8 mouse cellular contexts compared by ENCODE assay signal in the genomic region with DNA sequence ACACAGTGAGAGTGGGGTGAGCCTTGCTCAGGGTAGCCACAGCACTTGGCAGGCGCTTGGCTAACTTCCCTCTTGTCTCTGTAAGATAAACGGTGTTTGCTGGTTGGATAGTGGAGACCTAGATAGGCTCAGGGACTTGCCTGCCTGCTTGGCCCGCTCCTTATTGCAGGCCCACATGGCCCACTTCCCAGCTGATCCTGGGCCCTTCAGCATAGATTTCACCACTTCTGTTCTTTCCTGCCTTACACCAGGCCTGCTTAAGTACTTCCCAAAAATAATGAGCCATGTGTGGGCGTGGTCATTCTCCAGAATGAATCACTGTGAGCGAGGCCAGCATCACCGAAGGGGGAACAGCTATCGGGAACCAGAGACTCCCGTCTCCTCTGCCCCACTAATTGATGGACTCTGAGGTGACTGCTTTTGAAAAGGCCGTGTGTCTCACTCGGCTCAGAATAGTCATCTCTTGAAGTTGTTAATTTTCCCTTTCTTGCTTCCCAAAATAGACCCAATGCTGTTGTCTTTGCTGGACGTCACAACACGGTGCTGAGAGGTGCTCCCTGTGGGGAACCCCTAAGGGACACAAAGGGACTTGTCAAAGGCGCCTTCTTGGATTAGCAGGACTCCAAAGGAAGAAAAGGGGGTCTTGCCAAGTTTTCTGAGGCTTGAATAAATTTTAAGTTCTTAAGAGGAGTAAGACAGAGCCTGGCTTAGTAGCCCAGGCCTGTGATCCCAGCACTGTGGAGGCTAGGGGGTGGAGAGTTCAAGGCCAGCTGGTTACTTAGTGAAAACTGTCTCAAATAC. TPM values are rescaled to one million over a fixed set of nuclear protein-coding genes. Genes with fewer than 3 reads are reported as not detected.
DNase-seq lines count a peak whose midpoint lies in the region; ATAC-seq and TF ChIP-seq lines count a peak whose summit lies in the region.

No protein-coding gene starts in this region.

- ATAC-seq in kidney, postnatal 0 days (replicated peaks; ENCODE audit: low FRiP score, low read depth): no peak
- ATAC-seq in intestine, embryonic 15.5 days: no peak
- peak; percentile 74 for ATAC-seq in megakaryocyte progenitor cell, adult 5-6 weeks (replicated peaks; ENCODE audit: poor library complexity)

- no peaks in the 10 kb centered on the region for H3K9me3 ChIP-seq in kidney, postnatal 0 days (replicated peaks; ENCODE audit: low read length)
- H3K9me3 ChIP-seq in intestine, embryonic 15.5 days: no peaks in the 10 kb centered on the region

- no peak overlapping the region for H3K4me3 ChIP-seq in kidney, postnatal 0 days (replicated peaks; ENCODE audit: low read depth, low read length)
- H3K4me3 ChIP-seq in intestine, embryonic 15.5 days (replicated peaks): no peak overlapping the region

- no peak overlapping the region for H3K4me2 ChIP-seq in kidney, postnatal 0 days (ENCODE audit: low read length)
- no peak overlapping the region for H3K4me2 ChIP-seq in intestine, embryonic 15.5 days (replicated peaks)

- 35% methylated on average over 13 of the region's 13 CpGs for WGBS in kidney, postnatal 0 days
- WGBS in intestine, embryonic 15.5 days: 47% methylated on average over 13 of the region's 13 CpGs

- no peaks in the 10 kb centered on the region for H3K27me3 ChIP-seq in kidney, postnatal 0 days (ENCODE audit: insufficient read depth, low read length)
- no peaks in the 10 kb centered on the region for H3K27me3 ChIP-seq in intestine, embryonic 15.5 days (replicated peaks)

- TF ChIP-seq CTCF in kidney, postnatal 0 days (IDR thresholded peaks at IDR 0.05; ENCODE audit: low read depth): no peak

- 0 out of 2 replicates have a peak overlapping the region, but pooled peaks have one; percentile 19 for H3K27ac ChIP-seq in kidney, postnatal 0 days
- peak overlapping the region; percentile 56 for H3K27ac ChIP-seq in intestine, embryonic 15.5 days

- peaks cover 27% of the 10 kb centered on the region for H3K4me1 ChIP-seq in kidney, postnatal 0 days (replicated peaks; ENCODE audit: insufficient read depth, low read length)
- peaks cover 50% of the 10 kb centered on the region for H3K4me1 ChIP-seq in intestine, embryonic 15.5 days (replicated peaks)

- H3K36me3 ChIP-seq in kidney, postnatal 0 days (ENCODE audit: insufficient read depth, low read length): 0 out of 2 replicates have a peak, but pooled peaks cover 7% of the 10 kb centered on the region
- H3K36me3 ChIP-seq in intestine, embryonic 15.5 days: peaks cover 7% of the 10 kb centered on the region

- H3K9ac ChIP-seq in kidney, postnatal 0 days (ENCODE audit: low read depth, low read length): no peak overlapping the region
- no peak overlapping the region for H3K9ac ChIP-seq in intestine, embryonic 15.5 days

- DNase-seq in kidney, postnatal 0 days (ENCODE audit: low spot score): no peak
- no peak for DNase-seq in kidney, adult 8-10 months
- DNase-seq in adrenal gland, postnatal 14 days: peak; percentile 83
- DNase-seq in gastrocnemius, postnatal 10 days: peak; percentile 22
- DNase-seq in urinary bladder, postnatal 4 days (ENCODE audit: low spot score in 2 of 2): peak; percentile 47 to 65
- no peak for DNase-seq in cerebellum, adult 18-20 months

RNA-seq across cellular contexts. Expression of gene Acvr1b, which starts 17.8 kb away (rescaled TPM):
- polyA plus RNA-seq in kidney, postnatal 0 days (2015; fragmentation: Nextera tagmentation; extraction: Ambion mirVana): 5.8 and 6.4 TPM in 2 replicates
- 9.0 and 11.2 TPM in 2 replicates for total RNA-seq in adrenal gland, postnatal 14 days (2021)
- 10 to 100 TPM; 21.7 to 22.4 TPM for total RNA-seq in gastrocnemius, postnatal 10 days (2021)
- 9.1 and 9.3 TPM in 2 replicates for polyA plus RNA-seq in intestine, embryonic 15.5 days (2015; fragmentation: Nextera tagmentation; extraction: Ambion mirVana)
- total RNA-seq in megakaryocyte progenitor cell, adult 5-6 weeks (2015): 3.4 and 4.8 TPM in 2 replicates
- total RNA-seq in megakaryocyte progenitor cell, adult 5-6 weeks (2017): 6.4 and 10.3 TPM in 2 replicates

RNA-seq across cellular contexts. Expression of gene Grasp, which starts 32.3 kb away (rescaled TPM):
- polyA plus RNA-seq in kidney, postnatal 0 days (2015; fragmentation: Nextera tagmentation; extraction: Ambion mirVana): 3.7 and 4.0 TPM in 2 replicates
- 20.7 and 29.7 TPM in 2 replicates for total RNA-seq in adrenal gland, postnatal 14 days (2021)
- total RNA-seq in gastrocnemius, postnatal 10 days (2021): 10 to 100 TPM in 1 of 2 experiments, 1 to 10 TPM in 1; 9.0 to 11.5 TPM
- polyA plus RNA-seq in intestine, embryonic 15.5 days (2015; fragmentation: Nextera tagmentation; extraction: Ambion mirVana): 3.9 and 4.8 TPM in 2 replicates
- total RNA-seq in megakaryocyte progenitor cell, adult 5-6 weeks (2015): 0.98 and 1.1 TPM in 2 replicates
- 1.00 and 1.1 TPM in 2 replicates for total RNA-seq in megakaryocyte progenitor cell, adult 5-6 weeks (2017)

Comparison
In these comparisons a context has a peak if more than half of its experiments do, and no peak if none do; other contexts are left out.
1. DNase-seq: peak in adrenal gland, postnatal 14 days (single experiment), gastrocnemius, postnatal 10 days (single experiment) and urinary bladder, postnatal 4 days (2 of 2); none in kidney, postnatal 0 days (single experiment), kidney, adult 8-10 months (0 of 2) and cerebellum, adult 18-20 months (0 of 2).
2. RNA of gene Grasp, which starts 32.3 kb away (total RNA-seq): 20.7 to 29.7 TPM in adrenal gland, postnatal 14 days and 9.0 to 11.5 TPM in gastrocnemius, postnatal 10 days; 0.98 to 1.1 TPM in megakaryocyte progenitor cell, adult 5-6 weeks; every median in the first group is over 4 times any median in the second.